25 mouse cellular contexts compared by ENCODE assay signal in the genomic region with DNA sequence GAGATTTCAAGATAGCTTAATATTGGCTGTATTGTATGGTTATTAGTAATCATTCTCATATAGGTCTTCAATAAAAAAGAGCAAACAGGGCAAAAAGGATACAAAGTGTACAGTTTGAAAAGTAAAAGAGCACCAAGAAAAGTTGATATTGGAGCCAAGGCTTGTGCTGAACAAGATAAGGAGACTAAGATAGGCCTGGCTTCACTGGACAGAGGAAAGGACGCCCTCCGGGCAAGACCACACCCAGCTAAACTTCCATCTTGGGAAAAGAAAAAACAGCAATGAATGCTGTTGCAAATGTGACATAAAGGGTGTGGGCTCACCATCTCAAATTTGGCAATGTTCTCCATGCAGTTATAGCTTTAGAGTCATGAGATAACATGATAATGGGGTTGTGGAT.
A peak's percentile ranks its signal among the peaks of the same experiment; 100 is the strongest.
DNase-seq lines count a peak whose midpoint lies in the region; ATAC-seq lines count a peak whose summit lies in the region.
"Had no signal": no experiment of that assay in that cellular context is flagged by ENCODE, and none has a peak within 500 bp of the region (broad histone marks: within the 10 kb centered on the region; RNA-seq: fewer than 3 reads in every experiment).

No protein-coding gene starts in this region.

- no peak overlapping the region for H3K27ac ChIP-seq in liver, embryonic 15.5 days (replicated peaks)
- no peak overlapping the region for H3K27ac ChIP-seq in liver, embryonic 12.5 days
- H3K27ac ChIP-seq in liver, embryonic 16.5 days (ENCODE audit: low read length): no peak overlapping the region
- H3K27ac ChIP-seq in heart, embryonic 12.5 days (ENCODE audit: poor library complexity, severe bottlenecking): no peak overlapping the region
- H3K27ac ChIP-seq: embryonic facial prominence, embryonic 10.5 days; embryonic facial prominence, embryonic 13.5 days; heart, embryonic 10.5 days; hindbrain, embryonic 12.5 days; hindbrain, embryonic 15.5 days had no signal

- no peak overlapping the region for H3K4me2 ChIP-seq in liver, embryonic 15.5 days
- H3K4me2 ChIP-seq in liver, embryonic 12.5 days: no peak overlapping the region
- H3K4me2 ChIP-seq in liver, embryonic 16.5 days (ENCODE audit: low read depth, low read length): no peak overlapping the region
- no peak overlapping the region for H3K4me2 ChIP-seq in heart, embryonic 12.5 days
- H3K4me2 ChIP-seq: embryonic facial prominence, embryonic 13.5 days; hindbrain, embryonic 12.5 days; hindbrain, embryonic 15.5 days had no signal

- H3K9me3 ChIP-seq in liver, embryonic 15.5 days (replicated peaks): no peaks in the 10 kb centered on the region
- no peaks in the 10 kb centered on the region for H3K9me3 ChIP-seq in liver, embryonic 12.5 days (replicated peaks)
- H3K9me3 ChIP-seq in liver, embryonic 16.5 days (replicated peaks; ENCODE audit: control insufficient read depth, low read length): no peaks in the 10 kb centered on the region
- H3K9me3 ChIP-seq in heart, embryonic 12.5 days (replicated peaks): no peaks in the 10 kb centered on the region
- H3K9me3 ChIP-seq: embryonic facial prominence, embryonic 10.5 days; embryonic facial prominence, embryonic 13.5 days; heart, embryonic 10.5 days; hindbrain, embryonic 12.5 days; hindbrain, embryonic 15.5 days had no signal

- no peaks in the 10 kb centered on the region for H3K36me3 ChIP-seq in liver, embryonic 15.5 days (replicated peaks)
- H3K36me3 ChIP-seq in liver, embryonic 12.5 days: no peaks in the 10 kb centered on the region
- no peaks in the 10 kb centered on the region for H3K36me3 ChIP-seq in liver, embryonic 16.5 days (ENCODE audit: control insufficient read depth, insufficient read depth)
- H3K36me3 ChIP-seq in heart, embryonic 12.5 days: 0 out of 2 replicates have a peak, but pooled peaks cover 3% of the 10 kb centered on the region
- H3K36me3 ChIP-seq: embryonic facial prominence, embryonic 10.5 days; embryonic facial prominence, embryonic 13.5 days; heart, embryonic 10.5 days; hindbrain, embryonic 12.5 days; hindbrain, embryonic 15.5 days had no signal

- H3K4me3 ChIP-seq in liver, embryonic 15.5 days (replicated peaks): no peak overlapping the region
- no peak overlapping the region for H3K4me3 ChIP-seq in liver, embryonic 12.5 days
- H3K4me3 ChIP-seq in liver, embryonic 16.5 days (ENCODE audit: low read depth, low read length): no peak overlapping the region
- no peak overlapping the region for H3K4me3 ChIP-seq in heart, embryonic 12.5 days
- H3K4me3 ChIP-seq: embryonic facial prominence, embryonic 10.5 days; embryonic facial prominence, embryonic 13.5 days; heart, embryonic 10.5 days; hindbrain, embryonic 12.5 days; hindbrain, embryonic 15.5 days had no signal

- H3K9ac ChIP-seq in liver, embryonic 15.5 days: no peak overlapping the region
- no peak overlapping the region for H3K9ac ChIP-seq in liver, embryonic 12.5 days
- no peak overlapping the region for H3K9ac ChIP-seq in liver, embryonic 16.5 days (ENCODE audit: low read depth, low read length)
- no peak overlapping the region for H3K9ac ChIP-seq in heart, embryonic 12.5 days
- H3K9ac ChIP-seq: embryonic facial prominence, embryonic 13.5 days; forebrain, postnatal 0 days; hindbrain, embryonic 12.5 days; hindbrain, embryonic 15.5 days had no signal

- 36% methylated on average over 2 of the region's 2 CpGs for WGBS in liver, embryonic 15.5 days (ENCODE audit: insufficient replicate concordance)
- WGBS in liver, embryonic 12.5 days (ENCODE audit: insufficient replicate concordance): 48% methylated on average over 2 of the region's 2 CpGs
- 31% methylated on average over 2 of the region's 2 CpGs for WGBS in liver, embryonic 16.5 days (ENCODE audit: insufficient replicate concordance)
- WGBS in heart, embryonic 12.5 days: 63% methylated on average over 2 of the region's 2 CpGs

- peaks cover 12% of the 10 kb centered on the region for H3K4me1 ChIP-seq in liver, embryonic 15.5 days (replicated peaks)
- H3K4me1 ChIP-seq in liver, embryonic 12.5 days: peaks cover 15% of the 10 kb centered on the region
- H3K4me1 ChIP-seq in liver, embryonic 16.5 days (ENCODE audit: control insufficient read depth, low read depth, low read length): peaks cover 8% of the 10 kb centered on the region
- H3K4me1 ChIP-seq in heart, embryonic 12.5 days (replicated peaks): peaks cover 3% of the 10 kb centered on the region; the same call in 1 of the 2 replicates
- H3K4me1 ChIP-seq: embryonic facial prominence, embryonic 13.5 days had no signal

- no peaks in the 10 kb centered on the region for H3K27me3 ChIP-seq in liver, embryonic 15.5 days
- H3K27me3 ChIP-seq in liver, embryonic 12.5 days (replicated peaks): no peaks in the 10 kb centered on the region
- H3K27me3 ChIP-seq in liver, embryonic 16.5 days (ENCODE audit: control insufficient read depth, insufficient read depth, low read depth, low read length): no peaks in the 10 kb centered on the region
- H3K27me3 ChIP-seq in heart, embryonic 12.5 days (replicated peaks): no peaks in the 10 kb centered on the region
- H3K27me3 ChIP-seq: embryonic facial prominence, embryonic 13.5 days; hindbrain, embryonic 12.5 days; hindbrain, embryonic 15.5 days had no signal

- peak; percentile 47 for ATAC-seq in liver, embryonic 15.5 days (ENCODE audit: insufficient read depth)
- no peak for ATAC-seq in liver, embryonic 12.5 days
- ATAC-seq in erythroblast, adult 5-6 weeks (replicated peaks; ENCODE audit: low FRiP score, poor library complexity, severe bottlenecking): peak; percentile 76
- peak; percentile 63; the same call in 1 of the 2 replicates for ATAC-seq in liver, embryonic 16.5 days (ENCODE audit: low read depth)
- ATAC-seq in megakaryocyte-erythroid progenitor cell, adult 5-6 weeks (replicated peaks; ENCODE audit: low FRiP score, low TSS enrichment, poor library complexity, severe bottlenecking): peak; percentile 62
- ATAC-seq in heart, embryonic 12.5 days (ENCODE audit: insufficient number of reproducible peaks, low FRiP score): no peak
- ATAC-seq: activated CD4-positive, CD25-positive, alpha-beta regulatory T cell, adult 4 months; CD4-positive, CD25-positive, alpha-beta regulatory T cell, adult 4 months; forebrain, embryonic 14.5 days; forebrain, postnatal 0 days had no signal

- no peak for DNase-seq in layer of hippocampus, adult 9-11 months
- DNase-seq: adrenal gland, adult 8-10 months; adrenal gland, postnatal 25 days; cerebellum, adult 11-12 months; cerebellum, adult 8-10 months; cerebellum, postnatal 10 days; cerebellum, postnatal 36 days; embryo, embryonic 11 days; forebrain, postnatal 0 days; gastrocnemius, postnatal 25 days; heart, adult 18-20 months had no signal

Comparison
In these comparisons a context has a peak if more than half of its experiments do, and no peak if none do; other contexts are left out.
1. ATAC-seq: peak in liver, embryonic 15.5 days (single experiment), erythroblast, adult 5-6 weeks (single experiment), liver, embryonic 16.5 days (single experiment) and megakaryocyte-erythroid progenitor cell, adult 5-6 weeks (single experiment); none in liver, embryonic 12.5 days (single experiment) and heart, embryonic 12.5 days (single experiment).